Mouse (Mus musculus): ENCODE data around the gene Cltb. TPM values are rescaled to one million over a fixed set of nuclear protein-coding genes. Genes with fewer than 3 reads are reported as not detected.

Gene Cltb
- polyA plus RNA-seq, 1 experiment from 2014 or later: 30.2 TPM

DNA sequence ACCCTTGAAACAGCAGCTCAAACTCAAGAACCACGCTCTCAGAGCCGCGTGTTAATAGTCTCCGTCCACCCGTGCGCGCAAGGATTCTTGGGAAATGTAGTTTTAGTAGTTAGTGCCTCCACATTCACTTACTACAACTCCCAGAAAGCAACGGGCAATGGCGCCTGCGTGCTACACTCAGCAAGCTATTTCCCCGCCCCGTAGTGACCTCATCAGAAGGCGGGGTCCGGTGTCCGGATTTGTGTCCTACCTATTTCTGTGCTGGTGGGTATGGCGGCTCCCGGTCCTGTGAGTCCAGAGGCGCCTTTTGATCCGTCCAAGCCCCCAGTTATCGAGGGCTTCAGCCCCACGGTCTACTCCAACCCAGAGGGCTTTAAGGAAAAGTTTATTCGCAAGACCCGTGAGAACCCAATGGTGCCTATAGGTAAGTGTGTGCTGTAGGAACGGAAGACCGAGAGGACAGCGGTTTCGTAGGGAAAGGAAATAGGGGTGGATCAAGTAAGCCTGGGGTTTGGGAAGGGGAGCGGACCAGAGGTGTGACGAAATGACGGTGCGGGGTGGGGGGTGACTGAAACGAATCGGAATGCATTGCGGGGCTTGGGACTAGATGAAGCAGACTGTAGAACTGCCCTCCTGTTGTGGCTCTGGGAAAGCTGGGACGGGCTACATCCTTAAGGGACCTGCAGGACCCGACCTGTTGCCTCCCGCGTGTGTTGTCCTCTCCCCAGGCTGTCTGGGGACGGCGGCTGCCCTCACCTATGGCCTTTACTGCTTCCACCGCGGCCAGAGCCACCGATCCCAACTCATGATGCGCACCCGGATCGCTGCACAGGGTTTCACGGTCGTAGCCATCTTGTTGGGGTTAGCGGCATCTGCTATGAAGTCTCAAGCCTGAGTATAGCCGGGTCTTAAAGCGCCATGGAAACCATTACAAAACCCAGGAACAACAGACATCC lies 20.9 kb downstream of the Cltb start, which contains the start of the genes Nop16 and Higd2a:
Gene Nop16, minus strand, starts transcription at position 95 of the 956 bp plus-strand sequence.
Gene Higd2a, plus strand, starts transcription at position 212 of the 956 bp plus-strand sequence.
- WGBS (ENCODE audit: insufficient replicate concordance): under 1% methylated on average over 51 of the region's 51 CpGs
- DNase-seq (peak; percentile 99), ATAC-seq (peak; percentile 97)
- H3K36me3 ChIP-seq (replicated peaks; ENCODE audit: insufficient read depth, low read length): peaks cover 12% of the 10 kb centered on the region
- peak within 1 kb of the TSS; percentile 85 for H3K4me3 ChIP-seq (ENCODE audit: low read depth, low read length)
- H3K9me3 ChIP-seq (ENCODE audit: low read length): no peaks in the 10 kb centered on the region
- H3K9ac ChIP-seq (replicated peaks): peak within 1 kb of the TSS; percentile 84
- TF ChIP-seq EP300 (IDR thresholded peaks at IDR 0.05; ENCODE audit: low read depth) (no peak), CTCF (IDR thresholded peaks at IDR 0.05; ENCODE audit: low read depth) (no peak)
- peak within 1 kb of the TSS; percentile 89 for H3K27ac ChIP-seq (ENCODE audit: low read depth)
- peak within 1 kb of the TSS; percentile 97 for H3K4me2 ChIP-seq (ENCODE audit: low read depth, low read length)
- peaks cover 7% of the 10 kb centered on the region for H3K4me1 ChIP-seq (ENCODE audit: insufficient read depth)
- no peaks in the 10 kb centered on the region for H3K27me3 ChIP-seq (ENCODE audit: insufficient read depth, low read length)

DNA sequence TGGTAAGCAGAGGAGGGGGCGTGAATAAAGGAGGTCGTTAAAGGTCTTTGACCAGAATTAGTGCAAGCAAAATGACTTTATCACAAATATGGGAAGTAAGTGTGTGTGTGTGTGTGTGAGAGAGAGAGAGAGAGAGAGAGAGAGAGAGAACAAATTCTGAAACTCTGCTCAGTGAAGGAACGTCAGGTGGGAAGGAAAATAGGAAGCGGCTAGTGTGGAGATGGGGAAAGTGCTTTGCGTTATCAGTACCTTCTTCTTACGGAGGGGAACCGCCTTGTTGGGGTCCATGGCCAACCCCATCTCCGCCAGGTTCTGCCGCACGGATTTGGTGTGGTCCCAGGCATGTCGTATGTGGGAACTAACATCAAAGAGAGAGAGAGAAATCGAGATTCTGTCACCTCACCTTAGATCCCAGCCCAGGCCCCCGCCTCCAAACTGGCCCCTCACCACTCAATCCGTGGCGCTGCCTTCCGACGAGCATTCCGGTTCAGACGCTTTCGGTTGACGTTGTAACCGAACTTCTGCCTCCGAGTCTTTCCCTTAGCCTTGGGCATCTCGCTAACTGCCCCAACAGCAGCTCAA lies 21.6 kb downstream of the Cltb start:
- Histone ChIP-seq H3K27ac (ENCODE audit: low read depth) (peak overlapping the region; percentile 74), H3K36me3 (replicated peaks; ENCODE audit: insufficient read depth, low read length) (peaks cover 18% of the 10 kb centered on the region), H3K27me3 (ENCODE audit: insufficient read depth, low read length) (no peaks in the 10 kb centered on the region), H3K9me3 (ENCODE audit: low read length) (no peaks in the 10 kb centered on the region), H3K4me2 (ENCODE audit: low read depth, low read length) (peak overlapping the region; percentile 97), H3K4me1 (ENCODE audit: insufficient read depth) (peaks cover 7% of the 10 kb centered on the region), H3K4me3 (ENCODE audit: low read depth, low read length) (peak overlapping the region; percentile 85), H3K9ac (replicated peaks) (peak overlapping the region; percentile 84)
- no peak for TF ChIP-seq EP300 (IDR thresholded peaks at IDR 0.05; ENCODE audit: low read depth)
- no peak for TF ChIP-seq CTCF (IDR thresholded peaks at IDR 0.05; ENCODE audit: low read depth)
- ATAC-seq (peak; percentile 16), DNase-seq (no peak)
- WGBS (ENCODE audit: insufficient replicate concordance): under 1% methylated on average over 24 of the region's 24 CpGs

DNA sequence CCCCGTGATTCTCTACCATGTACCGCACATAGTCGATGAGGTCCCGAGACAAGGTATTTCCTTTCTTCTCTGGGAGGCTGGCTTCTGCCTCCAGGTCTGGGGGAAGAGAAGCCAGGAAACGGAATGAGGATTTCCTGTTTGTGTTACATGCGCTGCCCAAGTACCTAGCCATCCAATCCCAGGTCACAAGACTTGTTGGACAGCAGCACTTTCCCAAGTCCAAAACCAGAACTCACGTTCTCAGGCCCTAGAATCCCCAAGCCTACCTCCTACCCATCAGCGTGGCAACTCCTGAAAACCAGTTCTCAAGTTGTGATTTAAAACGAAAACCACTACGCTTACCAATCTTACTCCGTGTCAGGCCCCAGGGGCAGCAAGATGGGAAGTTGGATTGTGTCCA lies 25.3 kb downstream of the Cltb start:
- Histone ChIP-seq H3K9ac (replicated peaks) (no peak overlapping the region), H3K9me3 (ENCODE audit: low read length) (no peaks in the 10 kb centered on the region), H3K27ac (ENCODE audit: low read depth) (no peak overlapping the region), H3K27me3 (ENCODE audit: insufficient read depth, low read length) (no peaks in the 10 kb centered on the region), H3K4me3 (ENCODE audit: low read depth, low read length) (no peak overlapping the region), H3K36me3 (replicated peaks; ENCODE audit: insufficient read depth, low read length) (peaks cover 25% of the 10 kb centered on the region), H3K4me1 (ENCODE audit: insufficient read depth) (peaks cover 8% of the 10 kb centered on the region), H3K4me2 (ENCODE audit: low read depth, low read length) (no peak overlapping the region)
- no peak for ATAC-seq
- DNase-seq: no peak
- TF ChIP-seq EP300 (IDR thresholded peaks at IDR 0.05; ENCODE audit: low read depth): no peak
- TF ChIP-seq CTCF (IDR thresholded peaks at IDR 0.05; ENCODE audit: low read depth): no peak
- 79% methylated on average over 11 of the region's 11 CpGs for WGBS (ENCODE audit: insufficient replicate concordance)

DNA sequence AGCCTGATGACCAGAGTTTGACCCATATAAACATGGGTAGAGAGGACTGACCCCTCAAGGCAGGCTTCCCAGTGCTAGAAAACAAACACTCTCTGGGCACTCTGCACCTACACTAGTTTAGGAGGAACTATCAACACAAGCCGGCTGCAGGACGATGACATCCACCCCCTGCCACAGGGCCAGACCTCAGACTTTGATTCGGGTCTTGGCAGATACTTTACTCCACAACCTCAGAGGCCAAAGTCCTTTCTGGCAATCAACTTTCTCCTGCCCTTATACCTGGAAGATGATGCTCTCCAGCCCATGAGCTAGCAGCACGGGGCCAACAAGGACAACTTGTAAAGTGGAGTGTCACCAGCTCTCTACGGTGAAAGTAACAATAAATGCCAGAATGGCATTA lies 28.3 kb downstream of the Cltb start:
- H3K4me3 ChIP-seq (ENCODE audit: low read depth, low read length): no peak overlapping the region
- no peak for DNase-seq
- TF ChIP-seq CTCF (IDR thresholded peaks at IDR 0.05; ENCODE audit: low read depth) (no peak), EP300 (IDR thresholded peaks at IDR 0.05; ENCODE audit: low read depth) (no peak)
- WGBS (ENCODE audit: insufficient replicate concordance): 83% methylated on average over 5 of the region's 5 CpGs
- peaks cover 22% of the 10 kb centered on the region for H3K36me3 ChIP-seq (replicated peaks; ENCODE audit: insufficient read depth, low read length)
- H3K9ac ChIP-seq (replicated peaks): no peak overlapping the region
- H3K4me2 ChIP-seq (ENCODE audit: low read depth, low read length): no peak overlapping the region
- peak; percentile 72 for ATAC-seq
- no peaks in the 10 kb centered on the region for H3K9me3 ChIP-seq (ENCODE audit: low read length)
- no peaks in the 10 kb centered on the region for H3K27me3 ChIP-seq (ENCODE audit: insufficient read depth, low read length)
- H3K4me1 ChIP-seq (ENCODE audit: insufficient read depth): peaks cover 15% of the 10 kb centered on the region
- peak overlapping the region; percentile 61 for H3K27ac ChIP-seq (ENCODE audit: low read depth)

DNA sequence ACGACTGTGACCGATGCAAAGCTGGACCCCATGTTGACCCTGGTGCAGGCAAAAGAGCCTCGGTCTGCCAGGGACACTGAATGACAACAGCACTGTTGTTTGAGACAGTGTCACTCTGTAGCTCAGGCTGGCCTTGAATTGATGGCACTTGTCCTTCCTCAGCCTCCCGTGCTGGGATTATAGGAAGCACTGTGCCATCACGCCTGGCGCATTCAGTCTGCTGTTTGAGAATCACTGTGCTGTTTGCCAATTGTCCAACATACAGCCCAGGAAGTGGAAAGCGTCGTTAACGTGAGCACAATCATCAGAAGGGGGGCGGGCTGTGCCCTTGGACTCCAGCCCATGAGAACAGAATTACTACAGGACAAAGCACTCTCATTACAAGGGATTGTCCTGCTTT lies 29.0 kb downstream of the Cltb start:
- WGBS (ENCODE audit: insufficient replicate concordance): 60% methylated on average over 10 of the region's 10 CpGs
- H3K36me3 ChIP-seq (replicated peaks; ENCODE audit: insufficient read depth, low read length): peaks cover 22% of the 10 kb centered on the region
- H3K4me3 ChIP-seq (ENCODE audit: low read depth, low read length): no peak overlapping the region
- no peak for TF ChIP-seq EP300 (IDR thresholded peaks at IDR 0.05; ENCODE audit: low read depth)
- no peak for TF ChIP-seq CTCF (IDR thresholded peaks at IDR 0.05; ENCODE audit: low read depth)
- peaks cover 16% of the 10 kb centered on the region for H3K4me1 ChIP-seq (ENCODE audit: insufficient read depth)
- no peaks in the 10 kb centered on the region for H3K27me3 ChIP-seq (ENCODE audit: insufficient read depth, low read length)
- no peak overlapping the region for H3K9ac ChIP-seq (replicated peaks)
- DNase-seq (no peak), ATAC-seq (peak; percentile 66)
- peak overlapping the region; percentile 61 for H3K27ac ChIP-seq (ENCODE audit: low read depth)
- H3K4me2 ChIP-seq (ENCODE audit: low read depth, low read length): no peak overlapping the region
- no peaks in the 10 kb centered on the region for H3K9me3 ChIP-seq (ENCODE audit: low read length)

DNA sequence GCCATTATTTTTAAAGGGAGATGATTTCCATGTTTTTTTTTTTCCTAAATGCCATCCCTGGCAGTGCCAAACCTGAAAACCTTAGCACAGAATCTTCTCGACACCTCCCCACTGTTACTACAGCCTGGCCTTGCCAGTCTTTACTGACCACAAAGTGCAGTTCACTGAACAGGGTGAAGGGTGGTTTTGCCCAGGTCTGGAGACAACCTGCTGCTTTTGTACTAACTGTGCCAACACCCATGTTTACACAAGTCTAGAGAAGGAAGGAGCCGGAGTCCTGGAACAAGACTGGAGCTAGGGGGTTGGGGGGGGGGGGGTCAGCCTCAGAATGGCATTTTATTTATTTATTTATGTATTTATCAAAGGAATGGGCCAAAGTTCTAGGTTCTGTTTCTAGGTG lies 29.8 kb downstream of the Cltb start:
- Histone ChIP-seq H3K27me3 (ENCODE audit: insufficient read depth, low read length) (no peaks in the 10 kb centered on the region), H3K9me3 (ENCODE audit: low read length) (no peaks in the 10 kb centered on the region), H3K4me2 (ENCODE audit: low read depth, low read length) (no peak overlapping the region), H3K4me1 (ENCODE audit: insufficient read depth) (peaks cover 16% of the 10 kb centered on the region), H3K36me3 (replicated peaks; ENCODE audit: insufficient read depth, low read length) (peaks cover 22% of the 10 kb centered on the region), H3K4me3 (ENCODE audit: low read depth, low read length) (no peak overlapping the region), H3K27ac (ENCODE audit: low read depth) (no peak overlapping the region), H3K9ac (replicated peaks) (no peak overlapping the region)
- TF ChIP-seq CTCF (IDR thresholded peaks at IDR 0.05; ENCODE audit: low read depth) (no peak), EP300 (IDR thresholded peaks at IDR 0.05; ENCODE audit: low read depth) (no peak)
- 68% methylated on average over 2 of the region's 2 CpGs for WGBS (ENCODE audit: insufficient replicate concordance)
- DNase-seq: no peak
- ATAC-seq: no peak

Measured in liver, postnatal 0 days (tissue).